Mouse (Mus musculus) CH12.LX (cell line): ENCODE measurements around the gene Magi2.

ENCODE experiments used
- CHD1 ChIP-seq: IDR thresholded peaks from 2 replicates; pipeline ENCODE4 v1.6.1; 2012; ENCODE audit warnings: low read depth, low read length, improper control_type of control experiment, inconsistent platforms
- CTCF ChIP-seq, 2 experiments: IDR thresholded peaks in 1 of 2; conservative IDR thresholded peaks in 1 of 2; 2 replicates each; pipeline ENCODE4 v1.5.1; 2011 to 2012; ENCODE audit warnings: low read depth in 2 of 2, low read length in 2 of 2, improper control_type of control experiment in 1 of 2, inconsistent platforms in 1 of 2, mild to moderate bottlenecking in 1 of 2, moderate library complexity in 1 of 2
- MAZ ChIP-seq: IDR thresholded peaks from 2 replicates; pipeline ENCODE4 v1.6.1; 2012; ENCODE audit warnings: low read depth, mild to moderate bottlenecking, inconsistent platforms, low read length, improper control_type of control experiment, moderate library complexity
- POLR2AphosphoS2 ChIP-seq: IDR thresholded peaks from 2 replicates; pipeline ENCODE4 v1.6.1; 2011; ENCODE audit warnings: low read depth, low read length, improper control_type of control experiment

GRCm38 (mm10) chr5:20010210-20010609 is 783.4 kb downstream of the Magi2 start:
- TF ChIP-seq POLR2AphosphoS2: no peak
- TF ChIP-seq MAZ: no peak
- no peak for TF ChIP-seq CHD1
- TF ChIP-seq CTCF (conservative IDR thresholded peaks at IDR 0.05 in 1 of 2, IDR thresholded peaks at IDR 0.05 in 1 of 2; ENCODE audit: low read depth in 2 of 2, low read length in 2 of 2): no peak
